In genomic region chr12:44971477-44971876, GRCm38 (mm10) we compare ENCODE assay signal across 21 mouse cellular contexts.
"Had no signal": no experiment of that assay in that cellular context is flagged by ENCODE, and none has a peak within 500 bp of the region (broad histone marks: within the 10 kb centered on the region; RNA-seq: fewer than 3 reads in every experiment).

No protein-coding gene starts in this region.

- H3K27ac ChIP-seq: liver, embryonic 13.5 days; liver, embryonic 15.5 days; lung, embryonic 15.5 days; macrophage; midbrain, embryonic 10.5 days; midbrain, embryonic 13.5 days; midbrain, embryonic 15.5 days; neural tube, embryonic 13.5 days; neural tube, embryonic 15.5 days had no signal

- H3K4me1 ChIP-seq: liver, embryonic 13.5 days; liver, embryonic 15.5 days; midbrain, embryonic 10.5 days; midbrain, embryonic 13.5 days; midbrain, embryonic 15.5 days; neural tube, embryonic 13.5 days; neural tube, embryonic 15.5 days had no signal

- H3K36me3 ChIP-seq: liver, embryonic 13.5 days; liver, embryonic 15.5 days; lung, embryonic 15.5 days; midbrain, embryonic 10.5 days; midbrain, embryonic 13.5 days; midbrain, embryonic 15.5 days; neural tube, embryonic 13.5 days; neural tube, embryonic 15.5 days had no signal

- H3K9me3 ChIP-seq: liver, embryonic 13.5 days; liver, embryonic 15.5 days; lung, embryonic 15.5 days; midbrain, embryonic 10.5 days; midbrain, embryonic 13.5 days; midbrain, embryonic 15.5 days; neural tube, embryonic 13.5 days; neural tube, embryonic 15.5 days had no signal

- DNase-seq: liver, embryonic 13.5 days; liver, postnatal 0 days; lung, postnatal 14 days; retina, postnatal 1 day; right cerebral cortex, adult 18-20 months; right cerebral cortex, postnatal 25 days; right cerebral cortex, postnatal 4 days; spleen, adult 18-20 months; thymus, adult 18-20 months; thymus, postnatal 14 days; thymus, postnatal 36 days had no signal

- H3K4me3 ChIP-seq: liver, embryonic 13.5 days; liver, embryonic 15.5 days; lung, embryonic 15.5 days; midbrain, embryonic 10.5 days; midbrain, embryonic 13.5 days; midbrain, embryonic 15.5 days; myocyte; neural tube, embryonic 13.5 days; neural tube, embryonic 15.5 days had no signal

- ATAC-seq: liver, postnatal 0 days; midbrain, embryonic 13.5 days; midbrain, embryonic 15.5 days had no signal

- H3K4me2 ChIP-seq: liver, embryonic 11.5 days; liver, embryonic 13.5 days; liver, embryonic 15.5 days; lung, embryonic 15.5 days; midbrain, embryonic 13.5 days; midbrain, embryonic 15.5 days; neural tube, embryonic 13.5 days; neural tube, embryonic 15.5 days had no signal

- H3K9ac ChIP-seq: liver, embryonic 13.5 days; liver, embryonic 15.5 days; liver, postnatal 0 days; lung, embryonic 15.5 days; midbrain, embryonic 13.5 days; midbrain, embryonic 15.5 days; neural tube, embryonic 13.5 days; neural tube, embryonic 15.5 days had no signal

- H3K27me3 ChIP-seq: liver, embryonic 13.5 days; liver, embryonic 15.5 days; lung, embryonic 15.5 days; midbrain, embryonic 13.5 days; midbrain, embryonic 15.5 days; neural tube, embryonic 13.5 days; neural tube, embryonic 15.5 days had no signal
